Mouse (Mus musculus) spleen, postnatal 14 days (tissue): Measurements from ENCODE around the gene Tfb2m.

Experiments used
- DNase-seq, 2 experiments: peaks; one replicate each; pipeline ENCODE4 v3.0.0; 2021 to 2022; ENCODE audit warnings: low spot score in 2 of 2

The Tfb2m gene

DNA sequence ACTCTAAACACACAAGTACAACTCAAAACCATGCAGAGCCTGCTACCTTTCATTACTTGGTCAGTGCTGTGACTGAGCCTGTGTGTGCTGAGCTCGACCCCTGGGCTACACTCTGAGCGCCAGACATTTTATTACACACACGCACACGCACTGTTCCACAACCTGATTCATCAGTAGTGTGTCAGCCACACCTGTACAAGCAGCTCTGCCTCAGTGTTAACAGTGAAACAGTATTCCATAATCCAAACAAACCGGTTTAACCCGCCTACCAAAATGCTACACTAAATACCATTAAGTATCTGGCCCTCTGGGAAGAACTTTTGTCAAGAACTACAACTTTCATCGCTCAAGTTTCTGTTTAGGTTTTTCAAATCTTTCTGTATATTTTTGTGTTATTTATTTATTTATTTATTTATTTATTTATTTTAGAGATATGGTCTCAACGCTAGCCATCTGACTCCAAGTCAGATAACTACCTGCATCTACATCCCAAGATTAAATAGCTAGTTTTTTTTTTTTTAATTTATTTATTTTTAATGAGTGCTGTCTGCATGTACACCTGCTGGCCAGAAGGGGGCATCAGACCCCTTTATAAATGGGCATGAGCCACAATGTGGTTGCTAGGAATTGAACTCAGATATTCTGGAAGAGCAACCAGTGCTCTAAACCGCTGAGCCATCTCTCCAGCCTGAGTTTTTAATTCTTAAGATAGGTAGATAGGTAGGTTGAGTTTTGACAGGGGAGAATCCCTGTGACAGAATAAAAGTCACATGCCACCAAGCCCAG, 39.3 kb downstream of the Tfb2m start:
- no peak for DNase-seq

DNA sequence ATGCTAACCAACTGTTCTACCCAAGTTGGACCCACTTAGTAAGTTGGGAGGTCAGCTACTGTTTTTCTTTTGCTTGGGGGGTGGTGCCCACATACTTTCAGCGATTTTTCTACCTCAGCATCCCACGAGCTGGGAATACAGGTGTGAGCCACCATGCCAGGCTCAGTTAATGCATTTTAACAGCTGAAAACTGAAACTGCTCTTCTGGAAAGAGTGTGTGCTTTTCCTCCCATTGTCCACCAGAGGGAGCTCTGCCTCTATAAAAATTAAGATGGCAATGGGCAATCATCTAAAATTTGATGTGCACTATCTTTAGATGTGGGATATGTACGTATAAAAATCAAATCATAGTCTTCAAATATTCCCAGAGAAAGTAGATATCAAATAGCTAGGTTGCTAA, 43.5 kb downstream of the Tfb2m start:
- no peak for DNase-seq

DNA sequence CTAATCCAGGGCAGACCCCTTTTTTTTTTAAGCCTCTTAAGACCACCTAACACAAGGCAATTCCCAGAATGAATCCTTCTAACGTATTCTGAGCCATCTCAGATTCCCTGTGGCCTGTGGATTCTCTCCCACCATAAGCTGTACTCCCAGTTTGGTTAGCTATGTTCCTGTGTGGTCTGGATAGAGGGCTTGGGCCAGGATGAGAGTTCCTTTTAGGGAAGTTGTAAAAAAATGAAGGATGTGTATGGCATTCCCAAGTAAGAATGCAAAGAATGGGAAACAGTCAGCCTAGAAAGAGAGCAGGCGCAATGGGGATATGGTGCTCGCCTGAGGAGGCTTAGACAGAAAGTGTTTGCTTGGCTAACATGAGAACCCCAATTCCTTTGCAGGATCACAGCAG, 46.8 kb downstream of the Tfb2m start:
- DNase-seq: no peak

DNA sequence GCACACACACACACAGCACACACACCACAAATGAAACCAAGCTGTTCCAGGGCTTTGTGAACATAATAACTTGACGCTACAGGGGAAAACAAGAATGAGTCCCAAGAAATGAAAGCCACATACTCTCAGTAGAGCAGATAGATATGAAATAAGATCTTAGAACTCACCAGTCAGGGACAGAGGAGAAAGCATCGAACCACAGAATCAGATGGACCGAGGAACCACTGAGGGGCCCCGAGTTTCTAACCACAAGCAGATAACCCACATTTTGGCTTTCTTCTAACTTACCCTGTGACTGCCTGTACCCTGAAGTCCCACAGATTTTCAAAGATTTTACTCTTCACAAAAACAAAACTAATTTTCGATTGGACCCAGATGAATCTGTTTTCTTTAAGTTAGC, 53.2 kb downstream of the Tfb2m start:
- no peak for DNase-seq

DNA sequence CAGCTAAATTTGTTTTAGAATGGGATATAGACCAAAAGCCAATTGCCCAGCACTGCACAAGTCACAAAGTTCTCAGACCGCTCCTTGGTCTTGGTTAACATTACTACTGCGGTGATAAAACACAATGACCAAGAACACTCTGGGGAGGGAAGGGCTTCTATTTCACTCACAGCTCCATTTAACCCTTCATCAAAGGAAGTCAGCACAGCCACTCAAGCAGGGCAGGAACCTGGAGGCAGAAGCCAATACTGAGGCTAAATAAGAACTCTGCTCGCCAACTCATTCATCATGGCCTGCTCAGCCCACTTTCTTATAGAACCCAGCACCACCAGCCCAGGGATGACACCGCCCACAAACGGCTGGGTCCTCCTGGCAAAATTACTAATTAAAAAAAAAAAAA, 57.5 kb downstream of the Tfb2m start:
- no peak for DNase-seq

DNA sequence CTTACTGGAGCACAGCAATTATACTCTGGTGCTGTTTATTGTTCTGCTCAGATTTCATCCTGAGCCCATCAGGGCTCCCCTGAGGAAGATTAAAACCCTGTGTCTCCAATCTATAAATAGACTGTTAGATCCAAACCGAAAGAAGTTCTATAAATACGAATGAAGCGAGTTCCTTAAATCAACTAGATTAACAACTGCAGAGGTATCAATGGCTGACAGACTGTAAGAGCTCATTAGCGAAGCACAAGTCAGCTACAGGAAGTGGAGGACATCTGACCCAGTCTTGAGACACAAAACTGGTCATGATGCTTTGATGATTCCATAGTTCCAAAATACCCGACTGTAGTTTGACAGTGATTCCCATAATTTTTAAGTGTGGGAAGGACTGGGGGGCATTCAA, 58.1 kb downstream of the Tfb2m start:
- no peak for DNase-seq

DNA sequence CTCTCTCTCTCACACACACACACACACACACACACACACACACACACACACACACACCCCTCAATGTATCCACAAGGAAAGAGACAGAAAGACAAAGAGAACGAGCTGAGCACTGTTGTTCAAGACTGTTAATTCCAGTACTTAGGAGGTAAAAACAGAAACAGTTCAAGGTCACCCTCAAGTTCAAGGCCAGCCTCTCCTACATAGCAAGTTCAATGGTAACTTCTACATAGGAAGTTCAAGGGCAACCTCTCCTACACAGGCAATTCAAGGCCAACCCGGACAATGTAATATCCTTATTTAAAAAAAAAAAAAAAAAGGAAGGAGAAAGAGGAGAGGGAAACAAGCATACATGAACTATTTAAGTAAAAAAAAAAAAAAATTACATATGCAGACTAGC, 58.8 kb downstream of the Tfb2m start:
- no peak for DNase-seq

DNA sequence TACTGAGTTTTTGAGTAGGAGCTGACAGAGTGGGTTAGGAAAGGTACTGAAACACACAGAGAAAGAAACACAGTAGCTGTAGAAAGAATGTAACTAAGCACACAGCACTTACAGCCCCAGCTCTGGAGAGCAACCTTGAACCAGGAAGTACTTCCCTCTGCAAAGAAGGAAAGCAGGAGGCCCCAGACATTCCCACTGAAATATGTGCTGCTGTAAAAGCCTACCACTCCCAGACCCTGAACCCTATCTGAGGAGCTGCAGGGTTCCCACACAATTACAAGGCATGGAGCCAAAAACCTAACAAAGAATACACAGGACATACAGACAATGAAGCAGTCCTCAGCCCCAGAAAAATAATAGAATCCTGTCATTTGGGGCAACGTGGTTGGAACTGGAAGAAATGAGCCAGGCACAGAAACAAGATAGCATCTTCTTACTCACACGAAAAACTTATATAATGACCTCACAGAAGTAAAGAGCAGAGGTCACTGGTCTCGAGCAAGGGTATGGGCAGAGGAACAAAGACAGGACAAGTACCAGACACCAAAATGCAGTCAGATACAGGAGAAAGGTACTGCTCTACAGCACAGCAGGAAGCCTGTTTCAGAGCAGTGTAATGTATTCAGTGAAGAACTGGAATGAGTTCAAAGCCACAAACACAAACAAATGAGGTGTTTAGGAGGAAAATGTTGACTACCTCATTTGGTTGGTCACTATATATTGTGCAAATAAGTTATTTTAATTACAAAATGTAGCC, 60.1 kb downstream of the Tfb2m start:
- no peak for DNase-seq

DNA sequence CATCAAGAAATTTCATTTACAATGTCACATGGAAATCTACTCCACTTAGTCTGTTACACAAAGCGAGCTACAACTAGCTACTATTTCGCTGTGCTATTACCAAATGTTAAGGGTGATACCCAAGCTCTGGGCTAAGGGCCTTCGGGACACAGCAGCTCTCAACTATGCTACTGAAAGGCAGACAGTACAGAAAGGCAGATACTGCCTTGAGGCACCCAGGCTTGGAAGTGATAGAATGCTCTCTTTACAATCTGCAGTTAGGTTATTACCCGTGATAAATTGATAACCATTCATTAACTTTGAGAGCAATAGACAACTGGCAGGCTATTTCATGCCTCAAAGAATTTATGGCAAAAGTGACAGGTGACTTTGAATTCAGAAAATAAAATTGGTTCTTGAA, 65.2 kb downstream of the Tfb2m start:
- no peak for DNase-seq
